Mouse (Mus musculus) megakaryocyte progenitor cell, adult 5-6 weeks (primary cell): ENCODE data around the gene Foxp2. TPM values are rescaled to one million over a fixed set of nuclear protein-coding genes. Genes with fewer than 3 reads are reported as not detected.

Source experiments
- ATAC-seq: replicated peaks from 2 replicates; pipeline ENCODE4 v1.8.0; 2016; ENCODE audit warnings: mild to moderate bottlenecking, moderate TSS enrichment, inconsistent platforms; ENCODE audit not compliant: poor library complexity
- total RNA-seq, 2 experiments: library from RNA; stranded (forward) in 1 of 2; stranded (reverse) in 1 of 2; fragments of 157-497, 149-512 nt in 1 of 2; fragments of 200-1000 nt in 1 of 2; gene quantifications; 2 replicates each; pipeline versions ENCODE4 v1.2.3 to v1.2.4; 2015 to 2017

Foxp2 gene
- total RNA-seq (2015) = not detected in 2 replicates
- total RNA-seq (2017) = not detected in 2 replicates

DNA sequence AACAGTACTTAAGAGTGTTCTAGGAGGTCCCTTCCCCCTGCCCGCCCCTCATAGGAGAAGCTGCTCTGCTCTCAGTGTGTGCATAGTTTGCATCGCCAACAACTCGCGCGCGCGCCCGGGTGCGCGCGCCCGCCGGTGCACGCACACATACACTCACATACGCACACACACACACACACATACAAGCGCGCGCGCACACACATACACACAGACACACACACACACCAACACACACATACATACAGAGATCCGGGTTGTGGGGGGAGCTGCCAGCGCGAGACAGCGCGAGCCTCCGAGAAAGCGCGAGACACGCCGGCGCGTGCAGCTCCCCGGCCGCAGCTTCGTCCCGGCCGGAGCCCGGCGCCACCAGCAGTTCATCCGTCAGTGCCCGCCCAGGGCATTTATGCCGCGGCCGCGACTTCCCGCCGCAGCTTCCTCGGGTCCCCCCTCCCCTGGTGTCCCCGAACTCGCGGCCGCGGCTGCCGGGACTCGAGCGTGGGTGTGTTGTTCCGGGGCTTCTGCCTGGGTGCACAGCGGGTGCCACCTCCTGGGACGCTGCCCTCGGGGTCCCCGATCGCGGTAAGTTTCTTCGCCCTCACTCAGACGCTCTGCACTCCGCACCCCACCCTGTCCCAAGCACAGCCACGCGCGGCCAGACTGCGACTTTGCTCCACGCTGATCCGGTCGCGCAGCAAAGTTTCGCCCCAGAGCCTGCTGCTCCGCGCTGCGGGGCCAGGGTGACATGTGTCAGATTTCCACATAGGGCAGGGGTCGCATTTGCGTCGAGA, at the start of gene Foxp2:
Gene Foxp2 (plus strand): TSS at position 167 of the 788 bp plus-strand sequence.
- ATAC-seq = peak; percentile 59

DNA sequence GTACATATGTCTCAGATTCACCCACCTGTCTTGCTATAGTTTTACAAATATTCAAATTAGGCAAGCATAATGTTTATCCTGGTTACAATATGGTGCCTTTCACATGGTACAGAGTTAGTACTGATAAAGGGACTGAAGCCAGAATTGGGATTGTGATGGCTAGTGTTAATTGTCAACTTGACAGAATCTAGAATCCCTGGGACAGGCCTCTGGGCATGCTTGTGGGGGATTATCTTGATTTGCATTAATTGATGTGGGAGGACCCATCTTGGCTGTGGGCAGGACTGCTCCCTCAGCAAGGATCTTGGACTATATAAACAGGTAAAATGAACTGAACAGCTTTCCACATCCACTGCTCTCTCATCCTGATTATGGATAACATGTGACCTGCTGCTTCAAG, 15.9 kb upstream of the Foxp2 start:
- no peak for ATAC-seq

DNA sequence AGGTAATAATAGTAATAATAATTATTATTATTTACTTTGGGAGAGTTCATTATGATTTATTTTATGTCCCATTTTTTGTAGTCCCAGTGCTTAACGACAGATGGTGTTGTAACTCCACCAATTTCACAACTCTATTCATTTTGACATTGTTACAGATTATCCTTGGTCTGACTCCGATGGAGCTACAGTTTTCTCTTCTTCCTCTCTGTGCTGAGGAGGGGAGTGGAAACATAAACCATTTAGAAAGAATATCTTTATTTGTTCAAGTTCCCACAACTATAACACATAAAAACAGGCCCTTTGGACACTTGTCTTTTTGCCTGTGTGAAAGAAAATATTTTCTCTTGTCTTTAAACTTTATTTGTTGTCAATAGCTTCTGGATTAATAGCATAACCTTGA, 4.1 kb upstream of the Foxp2 start:
- ATAC-seq = no peak; the same call in 1 of the 2 replicates

GRCm38 (mm10) chr6:14898096-14898855, 2.9 kb upstream of the Foxp2 start:
- no peak for ATAC-seq

DNA sequence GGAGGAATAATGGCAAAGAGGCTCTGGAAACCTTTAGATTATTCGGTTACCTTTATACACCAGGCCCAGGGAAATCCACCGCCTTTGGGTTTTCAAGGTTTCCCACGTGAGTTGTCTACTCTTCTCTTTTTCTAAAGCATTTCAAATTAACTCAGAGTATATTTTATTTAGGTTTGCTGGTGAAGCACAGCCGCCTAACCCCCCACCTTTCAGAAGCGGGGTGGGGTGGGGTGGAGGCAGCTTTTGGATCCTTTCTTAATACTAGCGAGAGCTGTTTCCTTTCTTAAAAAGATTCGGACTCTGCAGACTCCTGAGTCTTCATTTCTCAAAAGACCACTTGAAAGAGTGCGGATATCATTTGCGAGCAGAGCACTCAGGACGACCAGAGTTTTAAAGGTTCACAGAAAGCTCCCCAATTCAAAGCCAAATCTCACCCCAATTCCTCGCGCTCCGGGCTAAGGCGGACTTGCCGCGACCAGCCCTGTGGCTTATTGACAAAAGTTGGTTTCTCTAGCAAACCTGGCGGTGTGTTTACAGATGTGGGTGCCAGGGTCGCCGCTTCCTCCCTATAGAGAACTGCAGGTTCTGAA, 2.0 kb upstream of the Foxp2 start:
- ATAC-seq = no peak

- peak; percentile 32; the same call in 1 of the 2 replicates for ATAC-seq
Observed at GRCm38 (mm10) chr6:14899936-14900578, 1.1 kb upstream of the Foxp2 start.

DNA sequence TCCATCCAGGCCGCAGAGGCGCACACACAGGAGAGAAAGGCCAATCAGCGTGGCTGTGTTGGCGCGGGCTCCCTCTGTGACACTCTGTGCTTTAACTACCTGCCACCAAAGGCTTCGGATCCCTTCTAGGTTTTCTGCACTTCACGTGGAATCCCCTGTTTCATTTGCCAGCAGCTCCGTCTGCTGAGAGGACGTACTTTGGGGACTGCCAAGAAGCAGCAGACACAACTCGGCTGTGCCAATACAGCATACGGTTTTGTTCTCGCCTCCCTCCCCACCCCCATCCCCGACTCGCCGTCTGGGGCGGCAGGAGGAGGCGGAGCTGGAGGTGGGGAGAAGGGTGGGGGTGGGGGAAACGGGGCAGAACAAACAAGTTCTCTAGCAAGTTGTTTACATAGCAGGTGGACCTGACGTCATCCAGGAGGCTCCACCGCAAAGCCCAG, 549 bp upstream of the Foxp2 start:
- no peak for ATAC-seq

- 0 out of 2 replicates have a peak, but pooled peaks have one; percentile 5 for ATAC-seq
Observed at GRCm38 (mm10) chr6:14901971-14902670, 972 bp downstream of the Foxp2 start.

DNA sequence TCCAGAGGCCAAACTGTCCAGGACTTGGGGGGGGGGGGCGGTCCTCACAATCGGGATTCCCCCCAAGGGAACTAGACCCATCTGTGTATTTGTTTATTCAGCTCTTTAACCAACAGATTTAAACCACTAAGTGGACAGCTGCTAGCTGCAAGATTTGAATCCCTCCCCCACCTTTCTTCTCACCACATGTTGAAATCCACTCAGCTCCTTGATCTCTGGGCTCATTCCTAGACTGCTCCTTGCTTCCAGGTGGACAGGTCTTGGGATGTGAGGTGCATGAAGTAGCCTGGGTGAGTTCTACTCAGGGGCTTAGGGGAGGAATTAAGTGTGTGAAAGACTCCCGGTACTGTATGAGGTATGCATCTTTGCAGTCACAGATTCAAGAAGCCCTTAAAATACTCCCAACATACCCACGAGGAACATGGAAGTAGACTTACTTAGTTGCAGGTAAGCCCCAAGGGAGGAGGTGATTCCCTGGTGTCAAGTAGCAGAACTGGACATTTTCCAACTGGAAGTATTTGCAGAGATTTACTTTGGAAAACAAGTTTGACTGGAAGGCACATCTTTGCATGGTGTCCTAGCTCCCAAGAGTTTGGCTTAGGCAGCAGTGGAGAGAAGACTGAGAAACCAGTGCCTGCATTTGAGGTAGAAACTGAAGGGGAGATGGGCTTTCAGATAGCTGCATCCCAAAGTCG, 2.3 kb downstream of the Foxp2 start:
- no peak for ATAC-seq

- no peak for ATAC-seq
Observed at GRCm38 (mm10) chr6:14915066-14915465, 13.9 kb downstream of the Foxp2 start.

GRCm38 (mm10) chr6:14922704-14923103, 21.6 kb downstream of the Foxp2 start:
- ATAC-seq = no peak

DNA sequence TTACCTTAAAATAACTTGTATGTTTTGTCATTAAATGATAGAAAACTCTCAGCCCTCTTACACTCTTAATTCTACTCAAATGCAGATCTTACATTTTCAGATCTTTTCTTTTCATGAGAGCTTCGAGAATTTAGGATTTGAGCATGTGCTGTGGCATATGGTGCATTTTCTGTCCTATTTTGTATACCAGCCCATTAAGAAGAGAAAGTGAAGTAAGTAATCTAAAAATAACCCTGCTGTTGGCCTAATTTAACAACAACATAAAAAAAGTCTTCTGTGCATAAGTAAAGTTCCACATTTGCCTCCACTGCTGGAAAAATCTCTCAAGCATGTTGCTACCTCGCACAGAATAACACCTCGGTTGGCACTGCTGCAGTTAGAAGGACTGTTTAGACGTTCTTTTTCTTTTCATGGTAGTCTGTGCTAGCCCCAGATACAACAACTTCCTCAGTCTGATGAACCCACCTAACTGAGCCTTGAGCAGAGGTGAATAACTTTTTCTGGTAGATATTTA, 23.9 kb downstream of the Foxp2 start:
- ATAC-seq = no peak

DNA sequence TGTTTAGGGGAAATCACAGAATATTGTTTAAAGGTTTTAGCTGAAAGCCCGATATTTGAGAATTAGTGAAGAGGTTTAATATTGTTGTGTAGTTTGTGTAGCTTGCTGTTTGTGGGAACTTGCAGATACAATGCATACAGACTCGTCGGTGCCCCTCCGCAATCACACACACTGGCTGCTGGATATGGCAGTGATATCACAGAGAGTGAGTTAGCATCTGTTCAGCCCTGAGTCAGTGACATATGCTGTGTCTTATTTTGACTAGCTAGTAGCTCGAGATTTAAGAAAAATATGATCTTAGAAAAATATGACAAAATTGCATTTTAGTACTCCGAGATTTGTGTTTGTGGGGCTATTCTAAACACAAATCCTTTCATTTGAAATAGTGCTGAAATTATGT, 49.9 kb downstream of the Foxp2 start:
- no peak for ATAC-seq

DNA sequence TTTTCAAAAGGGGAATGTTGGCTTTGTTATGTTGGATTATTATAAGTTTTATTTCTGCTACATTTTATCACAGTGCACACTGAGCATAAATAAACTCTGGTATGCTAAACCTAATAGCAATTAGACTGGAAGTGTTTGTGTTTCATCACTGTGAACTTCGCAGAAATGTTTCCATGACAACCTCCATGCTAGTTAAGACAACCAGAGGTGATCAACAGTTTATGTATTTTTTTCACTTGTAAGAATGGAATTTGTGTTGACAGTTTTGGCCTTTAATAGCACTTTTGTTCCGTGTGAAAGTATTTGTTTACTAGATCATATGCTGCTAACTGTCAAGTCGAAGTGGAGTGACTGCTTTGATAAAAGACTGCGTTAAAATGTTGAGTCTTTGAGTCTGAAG, 51.6 kb downstream of the Foxp2 start:
- no peak for ATAC-seq

- no peak for ATAC-seq
Observed at GRCm38 (mm10) chr6:14977042-14977441, 75.9 kb downstream of the Foxp2 start.

DNA sequence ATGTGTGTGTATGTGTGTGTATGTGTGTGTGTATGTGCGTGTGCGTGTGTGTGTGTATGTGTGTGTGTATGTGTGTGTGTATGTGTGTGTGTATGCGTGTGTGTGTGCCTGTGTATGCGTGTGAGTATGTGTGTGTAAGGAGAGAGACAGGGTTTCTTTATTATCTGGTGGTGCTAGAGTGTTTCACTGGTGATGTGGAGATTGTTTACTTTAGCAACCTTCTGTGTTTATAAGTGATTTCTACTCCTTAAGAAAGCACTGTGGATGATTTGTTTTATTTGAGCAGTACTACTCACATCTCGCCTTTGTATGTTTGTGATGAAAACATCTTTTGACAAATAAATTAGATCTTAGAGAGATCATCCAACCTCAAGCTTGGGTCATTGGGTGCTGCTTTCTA, 77.1 kb downstream of the Foxp2 start:
- no peak for ATAC-seq

GRCm38 (mm10) chr6:15008113-15008512, 107.0 kb downstream of the Foxp2 start:
- no peak for ATAC-seq

- no peak for ATAC-seq
Observed at GRCm38 (mm10) chr6:15028488-15028887, 127.3 kb downstream of the Foxp2 start.

GRCm38 (mm10) chr6:15029446-15030125, 128.4 kb downstream of the Foxp2 start:
- no peak for ATAC-seq
